ENCODE assay signal across 35 mouse cellular contexts in genomic region chr1:166090306-166090705, GRCm38 (mm10). TPM values are rescaled to one million over a fixed set of nuclear protein-coding genes. Genes with fewer than 3 reads are reported as not detected.
"Had no signal": no experiment of that assay in that cellular context is flagged by ENCODE, and none has a peak within 500 bp of the region (broad histone marks: within the 10 kb centered on the region; RNA-seq: fewer than 3 reads in every experiment).

No protein-coding gene starts in this region.

- ATAC-seq: inflammation-experienced regulatory T-cells, adult 6 months; intestine, postnatal 0 days had no signal

- H3K9me3 ChIP-seq: heart, embryonic 10.5 days; heart, embryonic 12.5 days; heart, embryonic 13.5 days; heart, embryonic 15.5 days; hindbrain, embryonic 12.5 days; hindbrain, embryonic 13.5 days; hindbrain, embryonic 15.5 days; intestine, embryonic 15.5 days; kidney, embryonic 15.5 days had no signal

- H3K36me3 ChIP-seq: heart, embryonic 10.5 days; heart, embryonic 12.5 days; heart, embryonic 13.5 days; heart, embryonic 15.5 days; hindbrain, embryonic 10.5 days; hindbrain, embryonic 12.5 days; hindbrain, embryonic 13.5 days; hindbrain, embryonic 15.5 days; intestine, embryonic 15.5 days; kidney, embryonic 15.5 days had no signal

- H3K27ac ChIP-seq: heart, embryonic 10.5 days; heart, embryonic 13.5 days; heart, embryonic 15.5 days; hindbrain, embryonic 12.5 days; hindbrain, embryonic 13.5 days; hindbrain, embryonic 14.5 days; hindbrain, embryonic 15.5 days; hindbrain, postnatal 0 days; intestine, embryonic 15.5 days; kidney, embryonic 15.5 days; kidney, postnatal 0 days; layer of hippocampus, adult 2 months; left cerebral cortex, adult 2 months had no signal

- H3K9ac ChIP-seq: heart, embryonic 12.5 days; heart, embryonic 13.5 days; heart, embryonic 15.5 days; hindbrain, embryonic 12.5 days; hindbrain, embryonic 13.5 days; hindbrain, embryonic 14.5 days; hindbrain, embryonic 15.5 days; intestine, embryonic 15.5 days; kidney, embryonic 15.5 days had no signal

- H3K27me3 ChIP-seq: heart, embryonic 12.5 days; heart, embryonic 13.5 days; heart, embryonic 15.5 days; hindbrain, embryonic 12.5 days; hindbrain, embryonic 13.5 days; hindbrain, embryonic 15.5 days; intestine, embryonic 15.5 days; kidney, embryonic 15.5 days had no signal

- H3K4me3 ChIP-seq: heart, embryonic 10.5 days; heart, embryonic 12.5 days; heart, embryonic 13.5 days; heart, embryonic 15.5 days; hindbrain, embryonic 10.5 days; hindbrain, embryonic 12.5 days; hindbrain, embryonic 13.5 days; hindbrain, embryonic 15.5 days; intestine, embryonic 15.5 days; kidney, embryonic 15.5 days; layer of hippocampus, adult 2 months; left cerebral cortex, adult 2 months had no signal

- H3K4me1 ChIP-seq: heart, embryonic 13.5 days; heart, embryonic 15.5 days; intestine, embryonic 15.5 days; kidney, embryonic 15.5 days had no signal

- H3K4me2 ChIP-seq: heart, embryonic 11.5 days; heart, embryonic 12.5 days; heart, embryonic 13.5 days; heart, embryonic 15.5 days; hindbrain, embryonic 12.5 days; hindbrain, embryonic 13.5 days; hindbrain, embryonic 14.5 days; hindbrain, embryonic 15.5 days; intestine, embryonic 15.5 days; kidney, embryonic 15.5 days had no signal

- DNase-seq: heart, postnatal 10 days; heart, postnatal 14 days; heart, postnatal 36 days; heart, postnatal 4 days; kidney, adult 11 months; kidney, adult 18-20 months; kidney, adult 2 months; kidney, adult 8-10 months; kidney, adult 9 months; kidney, postnatal 10 days; kidney, postnatal 14 days; kidney, postnatal 25 days; kidney, postnatal 36 days; kidney, postnatal 4 days; layer of hippocampus, adult 9-11 months; layer of hippocampus, postnatal 36 days had no signal

RNA-seq across cellular contexts. Expression of gene Dusp27, which starts 37.4 kb away (rescaled TPM):
- polyA plus RNA-seq: inflammation-experienced regulatory T-cells, adult 6 months had no signal

RNA-seq across cellular contexts. Expression of gene Gpa33, which starts 39.7 kb away (rescaled TPM):
- polyA plus RNA-seq: heart, embryonic 11.5 days; heart, embryonic 13.5 days; heart, embryonic 15.5 days; hindbrain, embryonic 14.5 days; hindbrain, embryonic 15.5 days; hindbrain, embryonic 16.5 days; inflammation-experienced regulatory T-cells, adult 6 months had no signal
